Mouse (Mus musculus): ENCODE results near the gene Nde1. TPM values are rescaled to one million over a fixed set of nuclear protein-coding genes. Genes with fewer than 3 reads are reported as not detected.
"Not testable (repeated sequence)": the region's sequence is repeated elsewhere in the genome, so short reads cannot be mapped to it uniquely, and the experiment has no call there.

The Nde1 gene
- polyA plus RNA-seq, 1 experiment: 126 TPM

DNA sequence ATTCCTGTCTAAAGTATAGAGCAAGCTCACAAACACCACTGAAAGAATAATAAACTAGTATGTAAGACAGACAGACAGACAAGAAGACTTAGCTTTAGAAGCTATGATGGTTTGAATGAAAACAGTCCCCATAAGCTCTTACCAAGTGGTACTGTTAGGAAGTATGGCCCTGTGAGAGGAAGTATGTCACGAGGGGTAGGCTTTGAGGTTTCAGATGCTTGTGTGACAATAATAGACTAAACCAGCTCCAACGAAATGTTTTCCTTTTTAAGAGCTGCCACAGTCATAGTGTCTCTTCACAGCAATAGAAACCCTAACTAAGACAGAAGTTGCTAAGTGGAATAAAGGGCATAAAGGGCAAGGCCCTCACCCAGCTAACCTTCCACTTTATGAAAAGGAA lies 28.1 kb upstream of the Nde1 start:
- no peak overlapping the region for H3K9ac ChIP-seq (ENCODE audit: low read depth, poor library complexity, severe bottlenecking)
- H3K4me1 ChIP-seq (ENCODE audit: control insufficient read depth, insufficient read depth, low read length): no peaks in the 10 kb centered on the region
- H3K36me3 ChIP-seq (ENCODE audit: control insufficient read depth, insufficient read depth, low read length, poor library complexity, severe bottlenecking): peaks cover 59% of the 10 kb centered on the region
- no peak overlapping the region for H3K27ac ChIP-seq (ENCODE audit: insufficient read depth, low read length)
- no peak for TF ChIP-seq CTCF (IDR thresholded peaks at IDR 0.05; ENCODE audit: low read depth, low read length)
- TF ChIP-seq EP300 (IDR thresholded peaks at IDR 0.05; ENCODE audit: insufficient read depth, low read depth, low read length): no peak
- no peak for TF ChIP-seq POLR2A (IDR thresholded peaks at IDR 0.05; ENCODE audit: insufficient read depth, low read length)
- no peak overlapping the region for H3K4me3 ChIP-seq (ENCODE audit: low read depth, low read length)
- H3K27me3 ChIP-seq (ENCODE audit: control insufficient read depth, insufficient read depth, low read length, poor library complexity, severe bottlenecking): no peaks in the 10 kb centered on the region
- no peaks in the 10 kb centered on the region for H3K9me3 ChIP-seq (replicated peaks; ENCODE audit: control insufficient read depth, insufficient read depth, low read length, poor library complexity, severe bottlenecking)

DNA sequence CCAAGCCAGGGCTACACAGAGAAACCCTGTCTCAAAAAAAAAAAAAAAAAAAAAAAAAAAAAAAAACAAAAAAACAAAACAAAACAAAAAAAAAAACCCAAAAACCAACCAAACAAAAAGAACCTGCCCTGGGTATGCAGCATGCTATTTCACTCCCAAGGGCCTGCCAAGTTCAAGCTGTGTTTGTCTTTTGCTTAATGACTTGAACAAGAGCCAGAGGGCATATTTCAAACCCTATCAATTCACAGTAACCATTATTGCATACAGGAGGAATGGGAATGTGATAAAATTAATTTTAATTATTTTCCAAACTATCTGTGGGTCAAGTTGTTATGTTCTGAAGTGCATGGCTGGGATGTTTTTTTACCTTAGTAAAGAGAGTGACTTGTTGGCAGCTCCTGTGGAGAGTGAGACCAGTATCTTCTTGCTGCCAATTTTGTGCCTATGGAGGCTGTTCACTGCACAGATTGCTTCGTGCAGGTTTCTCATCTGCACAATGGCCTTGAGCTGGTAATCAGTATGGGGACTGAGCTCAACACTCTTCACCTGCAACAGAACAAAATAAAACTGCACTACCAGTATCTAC lies 25.0 kb upstream of the Nde1 start:
- H3K36me3 ChIP-seq (ENCODE audit: control insufficient read depth, insufficient read depth, low read length, poor library complexity, severe bottlenecking): peaks cover 68% of the 10 kb centered on the region

DNA sequence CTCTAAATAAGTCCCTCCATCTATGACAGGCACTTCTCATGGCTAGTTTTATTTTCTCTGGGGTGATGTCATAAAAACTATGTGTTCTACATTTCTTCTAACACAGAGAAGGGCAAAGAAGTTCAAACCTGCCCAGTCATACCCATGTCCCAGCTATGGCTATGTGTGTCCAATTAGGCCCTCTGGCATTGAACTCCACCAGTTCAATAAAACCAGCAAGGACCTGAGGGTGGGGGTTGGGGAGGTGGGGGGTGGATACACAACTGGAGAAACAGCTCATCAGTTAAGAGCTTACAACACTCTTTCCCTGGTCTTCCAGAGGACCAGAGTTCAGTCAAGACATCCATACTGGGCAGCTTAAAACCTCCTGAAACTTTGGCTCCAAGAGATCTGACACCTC lies 24.0 kb upstream of the Nde1 start:
- no peak overlapping the region for H3K27ac ChIP-seq (ENCODE audit: insufficient read depth, low read length)
- no peak for TF ChIP-seq EP300 (IDR thresholded peaks at IDR 0.05; ENCODE audit: insufficient read depth, low read depth, low read length)
- no peak for TF ChIP-seq POLR2A (IDR thresholded peaks at IDR 0.05; ENCODE audit: insufficient read depth, low read length)
- no peak for TF ChIP-seq CTCF (IDR thresholded peaks at IDR 0.05; ENCODE audit: low read depth, low read length)
- no peak overlapping the region for H3K9ac ChIP-seq (ENCODE audit: low read depth, poor library complexity, severe bottlenecking)
- no peaks in the 10 kb centered on the region for H3K27me3 ChIP-seq (ENCODE audit: control insufficient read depth, insufficient read depth, low read length, poor library complexity, severe bottlenecking)
- H3K9me3 ChIP-seq (replicated peaks; ENCODE audit: control insufficient read depth, insufficient read depth, low read length, poor library complexity, severe bottlenecking): no peaks in the 10 kb centered on the region
- H3K36me3 ChIP-seq (ENCODE audit: control insufficient read depth, insufficient read depth, low read length, poor library complexity, severe bottlenecking): peaks cover 68% of the 10 kb centered on the region
- no peak overlapping the region for H3K4me3 ChIP-seq (ENCODE audit: low read depth, low read length)
- H3K4me1 ChIP-seq (ENCODE audit: control insufficient read depth, insufficient read depth, low read length): no peaks in the 10 kb centered on the region

More for the DNA sequence above, 25.0 kb upstream of the Nde1 start:
- no peak for TF ChIP-seq POLR2A (IDR thresholded peaks at IDR 0.05; ENCODE audit: insufficient read depth, low read length)
- no peak for TF ChIP-seq EP300 (IDR thresholded peaks at IDR 0.05; ENCODE audit: insufficient read depth, low read depth, low read length)
- TF ChIP-seq CTCF (IDR thresholded peaks at IDR 0.05; ENCODE audit: low read depth, low read length): no peak
- Histone ChIP-seq H3K27me3 (ENCODE audit: control insufficient read depth, insufficient read depth, low read length, poor library complexity, severe bottlenecking) (no peaks in the 10 kb centered on the region), H3K9ac (ENCODE audit: low read depth, poor library complexity, severe bottlenecking) (no peak overlapping the region), H3K4me1 (ENCODE audit: control insufficient read depth, insufficient read depth, low read length) (no peaks in the 10 kb centered on the region), H3K9me3 (replicated peaks; ENCODE audit: control insufficient read depth, insufficient read depth, low read length, poor library complexity, severe bottlenecking) (no peaks in the 10 kb centered on the region), H3K4me3 (ENCODE audit: low read depth, low read length) (no peak overlapping the region), H3K27ac (ENCODE audit: insufficient read depth, low read length) (no peak overlapping the region)

DNA sequence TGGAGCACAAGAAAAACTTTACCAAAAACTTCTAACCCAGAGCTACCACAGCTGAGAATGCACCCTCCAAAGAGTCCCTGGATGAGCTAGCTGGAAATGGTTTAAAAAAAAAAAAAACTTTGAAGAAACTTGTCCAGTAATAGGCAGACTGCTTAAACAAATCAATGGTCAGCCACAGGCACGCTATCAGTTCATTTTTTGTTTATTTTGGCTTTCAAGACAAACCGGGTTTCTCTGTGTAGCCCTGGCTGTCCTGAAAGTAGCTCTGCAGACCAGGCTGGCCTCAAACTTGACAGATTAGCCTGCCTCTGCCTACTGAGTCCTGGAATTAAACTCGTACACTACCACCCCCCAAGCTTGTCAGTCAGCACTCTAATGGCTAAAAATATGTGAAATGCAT lies 19.8 kb upstream of the Nde1 start:
- H3K27ac ChIP-seq (ENCODE audit: insufficient read depth, low read length): no peak overlapping the region
- no peaks in the 10 kb centered on the region for H3K4me1 ChIP-seq (ENCODE audit: control insufficient read depth, insufficient read depth, low read length)
- peaks cover 62% of the 10 kb centered on the region for H3K36me3 ChIP-seq (ENCODE audit: control insufficient read depth, insufficient read depth, low read length, poor library complexity, severe bottlenecking)
- TF ChIP-seq POLR2A (IDR thresholded peaks at IDR 0.05; ENCODE audit: insufficient read depth, low read length) (no peak), CTCF (IDR thresholded peaks at IDR 0.05; ENCODE audit: low read depth, low read length) (no peak), EP300 (IDR thresholded peaks at IDR 0.05; ENCODE audit: insufficient read depth, low read depth, low read length) (no peak)
- no peak overlapping the region for H3K4me3 ChIP-seq (ENCODE audit: low read depth, low read length)
- H3K27me3 ChIP-seq (ENCODE audit: control insufficient read depth, insufficient read depth, low read length, poor library complexity, severe bottlenecking): no peaks in the 10 kb centered on the region
- H3K9me3 ChIP-seq (replicated peaks; ENCODE audit: control insufficient read depth, insufficient read depth, low read length, poor library complexity, severe bottlenecking): no peaks in the 10 kb centered on the region
- no peak overlapping the region for H3K9ac ChIP-seq (ENCODE audit: low read depth, poor library complexity, severe bottlenecking)

DNA sequence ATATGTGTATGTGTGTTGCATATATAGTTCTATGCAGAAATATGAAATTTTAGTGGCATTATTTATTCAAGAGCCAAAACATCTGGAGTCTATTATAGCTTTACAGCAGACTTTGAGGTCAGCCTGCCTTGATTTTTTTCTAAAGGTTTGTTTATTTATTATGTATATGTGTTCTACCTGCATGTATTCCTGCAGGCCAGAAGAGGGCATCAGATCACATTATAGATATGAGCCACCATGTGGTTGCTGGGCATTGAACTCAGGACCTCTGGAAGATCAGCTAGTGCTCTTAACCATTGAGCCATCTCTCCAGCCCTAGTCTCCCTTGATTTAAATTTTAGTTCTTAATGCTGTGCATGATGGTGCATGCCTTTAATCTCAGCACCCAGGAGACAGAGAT lies 15.4 kb upstream of the Nde1 start:
- TF ChIP-seq POLR2A (IDR thresholded peaks at IDR 0.05; ENCODE audit: insufficient read depth, low read length): no peak
- TF ChIP-seq EP300 (IDR thresholded peaks at IDR 0.05; ENCODE audit: insufficient read depth, low read depth, low read length): no peak
- TF ChIP-seq CTCF (IDR thresholded peaks at IDR 0.05; ENCODE audit: low read depth, low read length): no peak
- Histone ChIP-seq H3K4me3 (ENCODE audit: low read depth, low read length) (no peak overlapping the region), H3K27me3 (ENCODE audit: control insufficient read depth, insufficient read depth, low read length, poor library complexity, severe bottlenecking) (no peaks in the 10 kb centered on the region), H3K27ac (ENCODE audit: insufficient read depth, low read length) (no peak overlapping the region), H3K36me3 (ENCODE audit: control insufficient read depth, insufficient read depth, low read length, poor library complexity, severe bottlenecking) (peaks cover 44% of the 10 kb centered on the region), H3K4me1 (ENCODE audit: control insufficient read depth, insufficient read depth, low read length) (no peaks in the 10 kb centered on the region), H3K9ac (ENCODE audit: low read depth, poor library complexity, severe bottlenecking) (no peak overlapping the region), H3K9me3 (replicated peaks; ENCODE audit: control insufficient read depth, insufficient read depth, low read length, poor library complexity, severe bottlenecking) (no peaks in the 10 kb centered on the region)

DNA sequence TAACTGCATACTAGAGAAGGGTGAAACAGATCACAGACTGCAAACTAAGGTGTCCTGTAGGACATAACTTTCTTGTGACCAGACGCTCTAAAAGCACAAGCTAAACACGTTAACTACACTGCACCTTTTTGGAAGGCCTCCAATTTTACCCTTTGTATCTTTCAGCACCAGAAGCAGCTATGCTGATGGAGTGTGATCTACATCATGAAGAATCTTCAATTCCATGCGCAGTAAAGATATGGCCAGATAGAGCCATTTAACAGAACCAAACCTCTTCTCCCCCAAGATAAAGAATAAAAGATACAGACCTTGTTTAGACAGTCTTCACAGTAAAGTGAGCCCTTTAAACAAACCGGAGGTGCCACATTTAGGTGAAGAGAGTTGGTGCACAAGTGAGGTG lies 11.4 kb upstream of the Nde1 start:
- Histone ChIP-seq H3K9ac (ENCODE audit: low read depth, poor library complexity, severe bottlenecking) (no peak overlapping the region), H3K27ac (ENCODE audit: insufficient read depth, low read length) (no peak overlapping the region), H3K9me3 (replicated peaks; ENCODE audit: control insufficient read depth, insufficient read depth, low read length, poor library complexity, severe bottlenecking) (no peaks in the 10 kb centered on the region), H3K36me3 (ENCODE audit: control insufficient read depth, insufficient read depth, low read length, poor library complexity, severe bottlenecking) (peaks cover 35% of the 10 kb centered on the region), H3K27me3 (ENCODE audit: control insufficient read depth, insufficient read depth, low read length, poor library complexity, severe bottlenecking) (no peaks in the 10 kb centered on the region), H3K4me1 (ENCODE audit: control insufficient read depth, insufficient read depth, low read length) (no peaks in the 10 kb centered on the region), H3K4me3 (ENCODE audit: low read depth, low read length) (no peak overlapping the region)
- TF ChIP-seq EP300 (IDR thresholded peaks at IDR 0.05; ENCODE audit: insufficient read depth, low read depth, low read length): no peak
- no peak for TF ChIP-seq POLR2A (IDR thresholded peaks at IDR 0.05; ENCODE audit: insufficient read depth, low read length)
- TF ChIP-seq CTCF (IDR thresholded peaks at IDR 0.05; ENCODE audit: low read depth, low read length): no peak

DNA sequence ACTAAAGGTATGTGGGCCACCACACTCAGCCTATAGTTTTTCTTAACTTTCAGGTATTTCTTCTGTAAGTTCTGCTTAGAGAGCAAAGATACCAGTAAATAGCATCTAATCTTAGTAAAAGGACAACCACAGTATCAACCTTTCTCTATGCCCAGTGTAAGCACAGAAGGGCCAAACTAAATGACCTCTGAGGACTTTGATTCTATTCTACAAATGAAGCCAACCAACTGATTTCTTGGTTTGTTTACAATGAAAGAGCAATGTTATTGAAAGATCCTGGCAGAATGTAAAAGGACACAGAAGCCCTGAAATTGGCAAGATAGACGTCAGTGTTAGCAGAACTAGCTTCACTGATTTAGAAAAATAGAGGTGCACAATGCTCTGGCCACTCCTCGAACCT lies 7.4 kb upstream of the Nde1 start:
- H3K36me3 ChIP-seq (ENCODE audit: control insufficient read depth, insufficient read depth, low read length, poor library complexity, severe bottlenecking): peaks cover 19% of the 10 kb centered on the region
- not testable (repeated sequence) for H3K27me3 ChIP-seq (ENCODE audit: control insufficient read depth, insufficient read depth, low read length, poor library complexity, severe bottlenecking); H3K9ac ChIP-seq (ENCODE audit: low read depth, poor library complexity, severe bottlenecking); H3K9me3 ChIP-seq (replicated peaks; ENCODE audit: control insufficient read depth, insufficient read depth, low read length, poor library complexity, severe bottlenecking); H3K4me1 ChIP-seq (ENCODE audit: control insufficient read depth, insufficient read depth, low read length); H3K4me3 ChIP-seq (ENCODE audit: low read depth, low read length); H3K27ac ChIP-seq (ENCODE audit: insufficient read depth, low read length)

Measured in ES-Bruce4 (cell line).